Mouse (Mus musculus) cerebellum, adult 9-11 months (tissue): ENCODE data around the gene Ncan.
A peak's percentile ranks its signal among the peaks of the same experiment; 100 is the strongest.

Experiments
- DNase-seq: peaks from one replicate; pipeline ENCODE4 v3.0.0; 2022

Gene Ncan

GRCm38 (mm10) chr8:70128435-70128834 is 7.8 kb upstream of the Ncan start:
- no peak for DNase-seq

GRCm38 (mm10) chr8:70124992-70125391 is 4.3 kb upstream of the Ncan start:
- DNase-seq: no peak

- no peak for DNase-seq
Observed at GRCm38 (mm10) chr8:70122863-70123262, 2.2 kb upstream of the Ncan start.

GRCm38 (mm10) chr8:70118726-70119700 is 1.7 kb downstream of the Ncan start:
- no peak for DNase-seq

GRCm38 (mm10) chr8:70117611-70118010 is 3.1 kb downstream of the Ncan start:
- DNase-seq: no peak

- no peak for DNase-seq
Observed at GRCm38 (mm10) chr8:70114892-70115291, 5.8 kb downstream of the Ncan start.

- DNase-seq: no peak
Observed at GRCm38 (mm10) chr8:70114488-70114887, 6.2 kb downstream of the Ncan start.

- no peak for DNase-seq
Observed at GRCm38 (mm10) chr8:70112401-70113016, 8.2 kb downstream of the Ncan start.

GRCm38 (mm10) chr8:70111192-70111795 is 9.4 kb downstream of the Ncan start:
- DNase-seq: no peak

GRCm38 (mm10) chr8:70110451-70110850 is 10.2 kb downstream of the Ncan start:
- no peak for DNase-seq

- DNase-seq: no peak
Observed at GRCm38 (mm10) chr8:70104922-70105321, 15.8 kb downstream of the Ncan start.

- DNase-seq: no peak
Observed at GRCm38 (mm10) chr8:70104506-70104905, 16.2 kb downstream of the Ncan start.

- no peak for DNase-seq
Observed at GRCm38 (mm10) chr8:70100241-70100640, 20.4 kb downstream of the Ncan start.

- no peak for DNase-seq
Observed at GRCm38 (mm10) chr8:70099276-70099675, 21.4 kb downstream of the Ncan start.

GRCm38 (mm10) chr8:70092786-70093185 is 27.9 kb downstream of the Ncan start:
- DNase-seq: no peak

- no peak for DNase-seq
Observed at GRCm38 (mm10) chr8:70089296-70089960, 31.2 kb downstream of the Ncan start.

GRCm38 (mm10) chr8:70087836-70088650 is 32.6 kb downstream of the Ncan start:
- peak; percentile 55 for DNase-seq

GRCm38 (mm10) chr8:70087237-70087636 is 33.4 kb downstream of the Ncan start:
- no peak for DNase-seq

- no peak for DNase-seq
Observed at GRCm38 (mm10) chr8:70086151-70086550, 34.5 kb downstream of the Ncan start.

- peak; percentile 69 for DNase-seq
Observed at GRCm38 (mm10) chr8:70084191-70085065, 36.2 kb downstream of the Ncan start.

GRCm38 (mm10) chr8:70083285-70083684 is 37.4 kb downstream of the Ncan start, which contains the start of gene Hapln4:
TSS of gene Hapln4 (plus strand) at chr8:70083457.
- peak; percentile 93 for DNase-seq
